Mouse (Mus musculus): ENCODE data around the gene Lrrc4. TPM values are rescaled to one million over a fixed set of nuclear protein-coding genes. Genes with fewer than 3 reads are reported as not detected.

The Lrrc4 gene
- polyA plus RNA-seq, 1 experiment from 2014 or later = 0.40 TPM

DNA sequence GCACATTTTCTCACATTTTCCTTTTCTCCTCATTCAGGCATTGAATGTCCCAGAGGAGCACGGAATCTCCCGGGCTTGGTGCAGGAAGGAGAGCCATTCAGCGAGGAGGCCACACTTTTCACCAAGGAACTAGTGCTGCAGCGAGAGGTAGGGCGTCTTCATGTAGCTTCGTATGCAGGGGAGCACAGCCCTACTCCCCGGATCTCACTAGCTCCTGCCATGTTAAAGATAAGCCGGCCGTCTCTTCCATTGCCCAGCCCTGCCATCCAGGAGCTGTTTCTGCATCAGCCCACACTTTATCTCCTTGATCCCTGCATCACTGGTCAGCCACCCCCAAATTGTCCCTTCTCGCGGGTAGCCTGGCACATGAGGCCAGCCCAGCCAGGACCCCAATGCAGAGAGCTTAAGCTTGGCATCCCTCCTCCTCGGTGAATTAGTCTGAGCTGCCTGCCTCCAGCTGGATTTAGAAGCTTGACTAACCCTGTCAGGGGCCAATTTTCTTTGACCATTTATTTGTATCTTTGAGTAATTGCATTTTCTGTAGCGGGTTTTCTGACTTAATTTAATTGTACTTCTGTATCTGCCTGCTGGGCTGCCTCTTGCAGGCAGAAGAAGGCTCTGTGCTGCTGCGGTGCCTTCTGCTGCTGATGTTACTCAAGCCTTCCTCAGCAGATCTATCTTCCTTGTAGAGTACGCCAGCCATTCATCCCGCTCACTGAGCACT, 35.6 kb downstream of the Lrrc4 start:
- 77% methylated on average over 16 of the region's 16 CpGs for WGBS
- H3K9me3 ChIP-seq = no peaks in the 10 kb centered on the region
- no peak for ATAC-seq (ENCODE audit: extremely low read depth, insufficient number of reproducible peaks, low FRiP score, low TSS enrichment)
- no peak overlapping the region for H3K4me3 ChIP-seq
- no peak overlapping the region for H3K27ac ChIP-seq (replicated peaks)
- H3K36me3 ChIP-seq = peaks cover 19% of the 10 kb centered on the region
- no peak overlapping the region for H3K4me2 ChIP-seq
- H3K27me3 ChIP-seq (replicated peaks) = no peaks in the 10 kb centered on the region
- H3K4me1 ChIP-seq = peaks cover 33% of the 10 kb centered on the region
- no peak overlapping the region for H3K9ac ChIP-seq

DNA sequence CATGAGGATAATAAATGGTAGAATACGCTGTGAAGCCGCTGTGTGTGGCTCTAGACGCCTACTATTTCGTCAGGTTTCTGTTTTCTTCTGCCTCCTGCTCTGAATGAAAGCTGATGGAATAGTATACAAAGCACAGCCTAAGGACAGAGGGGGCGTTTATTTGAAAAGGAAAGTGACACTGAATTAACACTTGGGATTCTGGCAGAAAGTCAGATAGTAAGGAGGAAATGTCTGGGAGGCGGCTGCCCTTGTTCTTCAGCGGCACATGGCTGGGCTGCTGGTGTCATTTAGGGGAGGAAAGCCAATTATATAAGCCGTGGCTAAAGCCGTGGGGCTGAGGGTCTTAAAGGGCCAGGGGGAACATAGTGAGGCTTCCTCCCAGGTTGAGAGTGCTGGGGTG, 36.2 kb downstream of the Lrrc4 start:
- H3K27ac ChIP-seq (replicated peaks) = no peak overlapping the region
- H3K4me3 ChIP-seq = no peak overlapping the region
- WGBS = 36% methylated on average over 9 of the region's 9 CpGs
- ATAC-seq (ENCODE audit: extremely low read depth, insufficient number of reproducible peaks, low FRiP score, low TSS enrichment) = no peak
- no peaks in the 10 kb centered on the region for H3K9me3 ChIP-seq
- H3K9ac ChIP-seq = no peak overlapping the region
- H3K4me2 ChIP-seq = no peak overlapping the region
- H3K4me1 ChIP-seq = peaks cover 38% of the 10 kb centered on the region
- no peaks in the 10 kb centered on the region for H3K27me3 ChIP-seq (replicated peaks)
- H3K36me3 ChIP-seq = peaks cover 19% of the 10 kb centered on the region

DNA sequence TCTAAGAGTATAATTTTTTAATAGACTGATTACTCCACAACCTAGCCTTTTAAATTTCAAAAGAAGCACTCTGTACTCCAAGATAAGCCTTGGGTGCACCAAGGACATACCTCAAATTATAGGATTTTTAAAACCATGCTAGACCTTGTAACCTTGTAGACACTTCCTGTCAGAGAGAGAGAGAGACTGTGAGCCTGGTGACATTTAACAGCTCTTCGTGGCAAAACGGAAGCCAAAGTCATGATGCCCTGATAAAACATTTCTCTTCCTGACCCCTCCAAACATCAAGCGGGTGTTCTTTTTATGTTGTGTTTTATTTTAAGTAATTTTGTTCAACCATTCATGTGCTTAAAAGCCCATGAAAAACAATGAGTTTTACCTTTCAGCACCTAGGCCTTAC, 39.7 kb downstream of the Lrrc4 start:
- H3K36me3 ChIP-seq = peaks cover 11% of the 10 kb centered on the region
- no peak overlapping the region for H3K9ac ChIP-seq
- 65% methylated on average over 3 of the region's 3 CpGs for WGBS
- H3K27ac ChIP-seq (replicated peaks) = peak overlapping the region; percentile 60
- H3K9me3 ChIP-seq = no peaks in the 10 kb centered on the region
- no peak overlapping the region for H3K4me3 ChIP-seq
- H3K27me3 ChIP-seq (replicated peaks) = no peaks in the 10 kb centered on the region
- ATAC-seq (ENCODE audit: extremely low read depth, insufficient number of reproducible peaks, low FRiP score, low TSS enrichment) = no peak
- H3K4me1 ChIP-seq = peaks cover 66% of the 10 kb centered on the region
- H3K4me2 ChIP-seq = no peak overlapping the region

DNA sequence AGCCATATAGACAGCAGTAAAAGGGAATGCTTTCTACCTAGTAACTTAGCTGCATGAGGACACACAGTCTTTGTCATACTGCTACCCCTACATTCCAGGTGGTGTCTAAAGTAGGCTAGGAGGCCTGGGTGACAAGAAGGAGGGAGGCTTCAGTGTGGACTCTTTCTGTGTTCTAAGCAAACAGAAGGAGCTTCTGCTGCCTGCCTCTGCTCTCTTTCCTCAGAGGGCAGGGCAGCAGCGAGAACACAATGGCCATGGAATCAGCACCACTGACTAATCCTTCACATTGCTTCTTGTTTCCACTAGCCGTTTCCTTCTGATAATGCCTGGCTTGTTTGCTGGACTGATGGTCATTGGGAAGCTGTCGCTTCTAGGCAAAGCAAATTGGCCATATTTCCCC, 40.4 kb downstream of the Lrrc4 start:
- H3K27me3 ChIP-seq (replicated peaks) = no peaks in the 10 kb centered on the region
- H3K9me3 ChIP-seq = no peaks in the 10 kb centered on the region
- no peak overlapping the region for H3K4me3 ChIP-seq
- H3K9ac ChIP-seq = no peak overlapping the region
- no peak overlapping the region for H3K4me2 ChIP-seq
- no peak for ATAC-seq (ENCODE audit: extremely low read depth, insufficient number of reproducible peaks, low FRiP score, low TSS enrichment)
- peak overlapping the region; percentile 73 for H3K27ac ChIP-seq (replicated peaks)
- H3K4me1 ChIP-seq = peaks cover 70% of the 10 kb centered on the region
- WGBS = 41% methylated on average over 3 of the region's 3 CpGs
- H3K36me3 ChIP-seq = peaks cover 5% of the 10 kb centered on the region

DNA sequence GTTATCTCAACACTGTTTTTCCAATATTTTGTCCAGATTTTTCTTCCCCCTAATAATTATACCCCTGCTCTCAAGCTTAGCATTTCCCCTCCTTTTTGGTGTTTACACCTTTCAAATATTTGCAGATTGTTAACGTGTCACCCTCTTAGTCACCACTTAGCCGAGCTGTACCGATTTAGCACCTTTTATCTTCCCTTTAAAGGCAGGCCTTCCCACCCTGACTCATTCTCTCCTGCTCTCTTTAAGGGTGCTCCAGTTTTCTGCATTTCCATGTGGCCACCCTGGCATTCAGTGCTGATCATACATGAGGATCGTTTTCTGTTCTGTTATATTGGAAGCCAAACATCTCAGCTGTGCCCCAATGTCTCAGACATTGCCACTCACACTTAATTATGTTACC, 41.9 kb downstream of the Lrrc4 start:
- 28% methylated on average over 4 of the region's 4 CpGs for WGBS

DNA sequence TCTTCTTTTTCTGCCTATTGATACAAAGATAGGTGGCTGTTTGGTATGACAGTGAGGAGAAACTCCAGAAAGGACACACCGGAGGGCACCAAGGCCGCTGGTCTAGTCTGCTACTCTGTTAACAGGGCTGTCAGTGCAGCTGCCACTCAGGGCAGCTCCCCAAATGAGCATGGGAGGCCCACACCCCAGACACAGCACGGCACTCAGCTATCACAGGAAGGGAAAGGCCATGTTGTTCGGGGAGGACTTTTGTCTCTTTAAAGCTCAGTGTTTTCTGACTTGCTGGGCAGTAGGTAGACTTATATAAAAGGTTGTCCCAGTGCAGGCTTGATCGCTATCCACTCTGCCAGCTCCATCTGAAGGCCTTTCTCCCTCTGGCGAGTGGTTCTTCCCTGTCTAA, 44.4 kb downstream of the Lrrc4 start:
- Histone ChIP-seq H3K27me3 (replicated peaks) (no peaks in the 10 kb centered on the region), H3K36me3 (no peaks in the 10 kb centered on the region), H3K9me3 (no peaks in the 10 kb centered on the region), H3K4me3 (no peak overlapping the region), H3K4me1 (peaks cover 85% of the 10 kb centered on the region), H3K4me2 (no peak overlapping the region), H3K27ac (replicated peaks) (peak overlapping the region; percentile 20; the same call in 1 of the 2 replicates), H3K9ac (no peak overlapping the region)
- 43% methylated on average over 6 of the region's 6 CpGs for WGBS
- ATAC-seq (ENCODE audit: extremely low read depth, insufficient number of reproducible peaks, low FRiP score, low TSS enrichment) = no peak

More for the DNA sequence above, 41.9 kb downstream of the Lrrc4 start:
- H3K27ac ChIP-seq (replicated peaks) = no peak overlapping the region
- no peaks in the 10 kb centered on the region for H3K36me3 ChIP-seq
- H3K9ac ChIP-seq = no peak overlapping the region
- H3K4me3 ChIP-seq = no peak overlapping the region
- H3K4me2 ChIP-seq = no peak overlapping the region
- H3K9me3 ChIP-seq = no peaks in the 10 kb centered on the region
- no peaks in the 10 kb centered on the region for H3K27me3 ChIP-seq (replicated peaks)
- H3K4me1 ChIP-seq = peaks cover 73% of the 10 kb centered on the region
- no peak for ATAC-seq (ENCODE audit: extremely low read depth, insufficient number of reproducible peaks, low FRiP score, low TSS enrichment)

DNA sequence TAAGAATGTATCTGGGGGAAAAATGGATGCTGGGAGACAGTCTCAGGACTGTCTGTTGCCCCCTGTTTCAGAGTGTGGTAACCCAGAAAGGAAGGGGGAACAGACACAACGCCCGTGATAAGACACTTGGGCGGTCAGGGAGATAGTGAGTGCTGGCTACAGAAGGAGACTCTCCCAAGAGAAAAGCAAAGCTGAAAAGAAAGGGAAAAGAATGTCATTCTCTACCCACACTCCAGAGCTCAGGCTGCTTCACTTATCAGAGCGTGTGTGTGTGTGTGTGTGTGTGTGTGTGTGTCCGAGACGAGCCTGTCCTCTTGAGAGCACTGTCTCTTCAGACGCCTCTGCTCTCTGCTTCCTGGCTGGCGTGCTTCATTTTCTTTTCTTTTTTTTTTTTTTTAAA, 45.8 kb downstream of the Lrrc4 start:
- H3K9ac ChIP-seq = no peak overlapping the region
- no peaks in the 10 kb centered on the region for H3K36me3 ChIP-seq
- H3K4me1 ChIP-seq = peaks cover 85% of the 10 kb centered on the region
- 32% methylated on average over 8 of the region's 8 CpGs for WGBS
- H3K27me3 ChIP-seq (replicated peaks) = no peaks in the 10 kb centered on the region
- H3K4me3 ChIP-seq = no peak overlapping the region
- H3K4me2 ChIP-seq = no peak overlapping the region
- H3K27ac ChIP-seq (replicated peaks) = peak overlapping the region; percentile 33; the same call in 1 of the 2 replicates
- no peak for ATAC-seq (ENCODE audit: extremely low read depth, insufficient number of reproducible peaks, low FRiP score, low TSS enrichment)
- H3K9me3 ChIP-seq = no peaks in the 10 kb centered on the region

DNA sequence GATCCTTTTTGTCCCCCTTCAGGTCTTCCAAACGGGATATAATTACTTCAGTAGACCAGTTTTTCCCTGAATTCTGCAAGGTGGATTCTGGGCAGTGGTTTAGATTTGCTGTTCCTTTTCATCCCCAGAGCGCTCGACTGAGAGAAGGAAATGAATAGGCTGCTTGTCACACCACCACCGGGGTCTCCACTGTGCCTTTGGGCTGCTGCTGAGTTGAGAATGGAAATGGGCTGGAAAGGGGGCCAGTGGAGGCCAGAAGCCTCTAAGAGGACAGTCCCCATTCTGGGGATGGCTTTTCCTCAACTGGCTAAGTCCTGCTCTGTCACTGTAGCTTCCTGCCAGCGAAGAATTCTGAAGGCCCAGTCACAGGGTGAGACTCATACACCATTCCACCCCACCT, 47.6 kb downstream of the Lrrc4 start:
- no peak overlapping the region for H3K4me3 ChIP-seq
- no peak for ATAC-seq (ENCODE audit: extremely low read depth, insufficient number of reproducible peaks, low FRiP score, low TSS enrichment)
- no peak overlapping the region for H3K9ac ChIP-seq
- no peak overlapping the region for H3K4me2 ChIP-seq
- H3K27me3 ChIP-seq (replicated peaks) = no peaks in the 10 kb centered on the region
- H3K4me1 ChIP-seq = peaks cover 67% of the 10 kb centered on the region
- peak overlapping the region; percentile 53; the same call in 1 of the 2 replicates for H3K27ac ChIP-seq (replicated peaks)
- H3K36me3 ChIP-seq = no peaks in the 10 kb centered on the region
- 77% methylated on average over 5 of the region's 5 CpGs for WGBS
- no peaks in the 10 kb centered on the region for H3K9me3 ChIP-seq

DNA sequence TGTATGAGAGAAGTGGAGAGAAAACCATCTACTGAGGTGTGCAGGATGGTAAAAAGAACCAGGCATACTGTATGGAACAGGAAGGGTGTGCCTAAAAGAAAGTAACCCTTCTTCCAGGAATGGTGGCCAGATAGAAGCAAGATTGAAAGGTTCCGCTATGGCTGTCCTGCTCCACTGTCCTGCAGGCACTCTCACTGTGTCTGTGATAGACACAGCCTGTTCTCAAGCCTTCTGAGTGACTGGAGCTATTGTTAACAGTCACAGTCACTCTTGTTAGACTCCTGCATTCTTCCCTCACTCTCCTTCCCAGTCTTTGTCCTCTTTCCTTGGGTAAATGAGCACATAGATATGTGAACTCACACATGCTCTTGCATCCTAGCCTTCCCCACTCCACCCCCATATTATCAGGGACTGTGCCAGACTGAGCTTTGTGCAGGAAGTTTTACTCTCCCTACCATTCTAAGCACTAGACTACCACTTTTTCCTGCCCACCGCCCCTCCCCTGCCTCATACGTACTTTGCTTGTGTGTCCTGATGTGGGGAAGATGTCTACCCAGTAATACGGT, 48.4 kb downstream of the Lrrc4 start:
- no peak for ATAC-seq (ENCODE audit: extremely low read depth, insufficient number of reproducible peaks, low FRiP score, low TSS enrichment)
- Histone ChIP-seq H3K9me3 (no peaks in the 10 kb centered on the region), H3K27ac (replicated peaks) (peak overlapping the region; percentile 53), H3K4me2 (no peak overlapping the region), H3K27me3 (replicated peaks) (no peaks in the 10 kb centered on the region), H3K4me3 (no peak overlapping the region), H3K4me1 (peaks cover 60% of the 10 kb centered on the region), H3K36me3 (no peaks in the 10 kb centered on the region), H3K9ac (no peak overlapping the region)
- WGBS = 70% methylated on average over 4 of the region's 4 CpGs

DNA sequence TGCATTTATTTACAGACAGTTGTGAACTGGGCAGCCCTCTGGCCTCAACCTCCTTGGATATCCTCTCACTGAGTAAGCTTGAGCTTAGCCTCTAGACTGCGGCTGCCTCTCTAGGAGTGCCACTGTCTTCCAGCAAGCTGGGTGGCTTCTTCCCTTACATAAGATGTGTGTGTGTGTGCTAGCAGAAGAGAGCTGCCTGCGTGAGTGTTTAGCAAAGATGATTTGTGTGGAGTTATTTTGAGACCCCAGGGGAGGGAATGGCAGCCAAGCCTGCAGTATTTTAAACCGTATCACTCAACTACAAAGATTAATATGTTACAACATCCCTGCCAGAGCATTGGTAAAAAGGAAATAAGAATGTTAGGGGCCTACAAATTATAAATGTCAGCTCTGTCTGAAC, 49.9 kb downstream of the Lrrc4 start:
- H3K4me3 ChIP-seq = no peak overlapping the region
- no peak overlapping the region for H3K27ac ChIP-seq (replicated peaks)
- H3K4me2 ChIP-seq = no peak overlapping the region
- no peak overlapping the region for H3K9ac ChIP-seq
- H3K9me3 ChIP-seq = no peaks in the 10 kb centered on the region
- no peak for ATAC-seq (ENCODE audit: extremely low read depth, insufficient number of reproducible peaks, low FRiP score, low TSS enrichment)
- no peaks in the 10 kb centered on the region for H3K36me3 ChIP-seq
- 45% methylated on average over 3 of the region's 3 CpGs for WGBS
- H3K4me1 ChIP-seq = peaks cover 49% of the 10 kb centered on the region
- H3K27me3 ChIP-seq (replicated peaks) = no peaks in the 10 kb centered on the region

DNA sequence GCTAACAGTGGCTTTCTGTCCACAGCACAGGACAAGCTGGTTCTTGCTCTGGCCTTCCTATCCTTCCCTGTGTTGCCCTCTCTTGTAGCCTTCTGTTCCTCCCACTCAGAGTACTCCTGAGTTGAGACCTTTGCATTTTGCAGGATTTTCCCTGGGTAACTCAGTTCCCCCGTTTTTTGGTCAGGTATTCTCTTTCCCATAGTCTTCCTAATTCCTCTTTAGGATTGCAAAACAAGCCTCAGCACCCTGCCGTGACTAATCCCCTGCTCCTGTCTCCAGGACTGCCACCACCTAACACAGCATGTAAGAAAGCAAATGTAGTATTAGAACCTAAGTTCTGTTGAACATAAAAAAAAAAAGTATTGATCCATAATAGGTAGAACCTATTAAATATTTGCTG, 60.2 kb downstream of the Lrrc4 start:
- no peaks in the 10 kb centered on the region for H3K27me3 ChIP-seq (replicated peaks)

More for the DNA sequence above, 60.2 kb downstream of the Lrrc4 start:
- Histone ChIP-seq H3K36me3 (peaks cover 8% of the 10 kb centered on the region), H3K4me1 (peaks cover 7% of the 10 kb centered on the region), H3K9me3 (no peaks in the 10 kb centered on the region; the same call in 1 of the 2 replicates), H3K4me2 (no peak overlapping the region), H3K9ac (no peak overlapping the region), H3K4me3 (no peak overlapping the region), H3K27ac (replicated peaks) (no peak overlapping the region)
- ATAC-seq (ENCODE audit: extremely low read depth, insufficient number of reproducible peaks, low FRiP score, low TSS enrichment) = no peak
- 58% methylated on average over 2 of the region's 2 CpGs for WGBS
